Mouse (Mus musculus): Measurements from ENCODE around the gene Anpep.

Anpep gene

GRCm38 (mm10) chr7:79866294-79867000, 5.6 kb upstream of the Anpep start:
- DNase-seq (ENCODE audit: low spot score in 2 of 2) = no peak

- DNase-seq (ENCODE audit: low spot score in 2 of 2) = no peak
Observed at GRCm38 (mm10) chr7:79861794-79862193, 935 bp upstream of the Anpep start.

- DNase-seq (ENCODE audit: low spot score in 2 of 2) = no peak
Observed at GRCm38 (mm10) chr7:79858956-79859630, 1.8 kb downstream of the Anpep start.

- peak in 1 of 2 experiments; percentile 25 for DNase-seq (ENCODE audit: low spot score in 2 of 2)
Observed at GRCm38 (mm10) chr7:79858202-79858934, 2.5 kb downstream of the Anpep start.

- no peak for DNase-seq (ENCODE audit: low spot score in 2 of 2)
Observed at GRCm38 (mm10) chr7:79856305-79856704, 4.6 kb downstream of the Anpep start.

DNA sequence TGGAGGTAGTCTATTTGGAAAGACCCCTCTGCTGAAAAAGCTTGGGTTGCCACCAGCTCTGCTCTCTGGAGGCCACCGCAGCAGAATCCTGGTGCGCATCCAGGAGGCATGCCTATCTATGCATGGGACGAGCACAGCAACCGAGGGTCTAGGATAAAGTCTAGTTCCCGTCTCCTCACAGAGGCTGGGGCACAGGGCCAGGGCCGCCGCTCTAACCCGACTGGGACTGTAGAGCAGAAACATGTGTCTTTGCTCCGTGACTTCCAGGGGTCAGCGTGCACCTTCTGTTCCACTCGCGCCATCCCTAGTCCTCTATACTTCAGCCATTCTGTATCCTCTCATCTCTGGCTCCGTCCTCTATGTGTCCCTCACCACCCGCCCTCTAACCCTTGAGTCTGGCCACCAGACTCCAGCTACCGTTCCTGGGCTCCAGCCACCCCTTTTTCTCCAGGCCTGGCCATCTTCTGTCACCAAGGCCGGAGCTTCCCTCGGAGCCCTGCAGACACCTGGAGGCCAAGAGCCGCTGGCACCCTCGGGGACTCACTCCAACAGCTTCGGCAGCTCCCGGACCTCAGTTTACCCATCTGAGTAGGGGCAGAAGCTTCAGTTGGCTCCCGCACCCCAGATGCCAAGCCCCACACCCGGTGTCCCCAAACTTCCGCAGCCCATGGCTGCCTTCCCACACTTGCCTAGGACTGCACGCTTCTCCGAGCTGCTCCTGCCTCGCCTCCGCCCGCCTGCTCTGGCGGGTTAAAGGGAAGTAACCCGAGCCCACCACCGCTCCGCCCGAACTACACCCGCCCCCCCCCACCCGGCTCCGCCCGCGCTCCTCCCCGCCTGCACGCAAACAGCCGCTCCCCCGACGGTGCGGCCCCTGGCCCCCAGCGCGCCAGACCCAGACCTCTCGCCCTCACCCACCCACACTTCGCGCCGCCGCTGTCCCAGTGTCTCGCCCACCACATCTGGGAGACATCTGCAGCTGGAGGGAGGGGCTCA, 13.1 kb downstream of the Anpep start:
- peak in 1 of 2 experiments; percentile 60 for DNase-seq (ENCODE audit: low spot score in 2 of 2)

DNA sequence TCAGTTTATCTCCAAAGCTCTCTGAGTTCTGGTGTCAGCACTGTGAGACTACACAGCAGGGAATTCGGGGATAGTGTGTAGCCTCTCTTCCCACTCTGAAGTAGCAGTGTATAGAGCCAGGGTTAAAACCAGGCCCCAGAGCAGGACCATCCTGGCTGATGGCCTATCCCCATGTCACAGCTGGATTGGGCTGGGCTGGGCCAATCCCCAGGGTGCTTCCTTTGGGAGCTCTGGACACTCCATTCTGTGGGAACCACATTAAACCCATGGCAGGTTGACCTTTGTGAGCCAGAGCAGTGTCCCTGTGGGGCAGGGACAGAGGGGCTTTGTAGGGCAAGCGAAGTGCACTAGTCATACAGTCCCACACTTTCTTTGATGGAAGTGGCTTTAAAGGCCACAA, 14.5 kb downstream of the Anpep start:
- DNase-seq (ENCODE audit: low spot score in 2 of 2) = no peak

DNA sequence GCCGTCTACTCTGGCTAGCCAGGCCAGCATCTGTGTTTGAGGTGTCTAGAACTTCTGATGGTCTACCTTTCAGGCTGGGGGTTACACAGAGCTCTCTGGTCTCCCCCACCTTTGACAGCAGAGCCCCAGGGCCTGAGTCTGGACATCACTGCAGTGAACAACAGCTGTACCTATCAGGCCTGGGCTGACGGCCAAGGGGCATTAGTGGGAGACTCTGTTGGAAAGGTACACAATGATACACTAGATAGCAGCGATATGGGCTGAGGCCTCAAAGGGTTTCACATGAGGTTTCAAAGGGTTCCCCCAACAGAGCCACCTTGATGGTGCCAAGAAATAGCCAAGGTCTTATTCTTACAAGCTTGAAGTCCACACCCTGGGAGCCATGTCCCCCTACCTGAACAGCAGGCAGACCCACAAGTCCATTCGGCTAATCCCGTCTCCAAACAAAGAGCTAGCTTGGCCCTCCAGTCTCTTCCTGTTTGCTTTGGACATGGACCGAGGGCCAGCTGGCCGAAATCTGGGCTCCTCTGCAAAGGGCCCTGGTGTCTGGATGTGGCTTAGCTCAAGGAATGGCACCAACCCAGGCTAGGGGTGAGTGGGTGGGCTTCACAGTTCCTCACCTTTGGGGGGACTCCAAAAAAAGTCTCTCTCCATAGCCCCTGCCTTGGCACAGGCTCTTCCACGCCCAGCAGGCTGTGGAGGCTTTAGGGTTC, 16.6 kb downstream of the Anpep start:
- no peak for DNase-seq (ENCODE audit: low spot score in 2 of 2)

GRCm38 (mm10) chr7:79842163-79842562, 18.7 kb downstream of the Anpep start:
- DNase-seq (ENCODE audit: low spot score in 2 of 2) = no peak

DNA sequence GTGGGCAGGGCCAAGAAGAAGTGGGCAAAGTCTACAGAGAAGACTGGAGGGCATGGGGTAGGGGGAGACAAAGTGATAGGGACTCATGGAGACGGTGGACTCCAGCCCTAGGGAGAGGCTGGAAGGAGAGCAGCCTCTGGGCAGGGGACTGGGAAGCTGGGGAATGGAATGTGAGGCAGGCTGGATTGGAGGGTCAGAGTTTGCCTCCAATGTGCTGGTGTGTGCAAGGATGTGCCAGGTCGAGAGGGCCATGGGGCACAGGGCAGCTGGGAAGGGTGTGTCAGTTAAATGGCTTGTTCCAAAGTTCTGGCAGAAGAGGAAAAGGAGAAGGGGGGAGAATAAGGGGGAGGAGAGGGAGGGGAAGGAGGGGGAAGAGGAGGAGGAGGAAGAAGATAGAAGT, 23.6 kb downstream of the Anpep start:
- DNase-seq (ENCODE audit: low spot score in 2 of 2) = no peak

DNA sequence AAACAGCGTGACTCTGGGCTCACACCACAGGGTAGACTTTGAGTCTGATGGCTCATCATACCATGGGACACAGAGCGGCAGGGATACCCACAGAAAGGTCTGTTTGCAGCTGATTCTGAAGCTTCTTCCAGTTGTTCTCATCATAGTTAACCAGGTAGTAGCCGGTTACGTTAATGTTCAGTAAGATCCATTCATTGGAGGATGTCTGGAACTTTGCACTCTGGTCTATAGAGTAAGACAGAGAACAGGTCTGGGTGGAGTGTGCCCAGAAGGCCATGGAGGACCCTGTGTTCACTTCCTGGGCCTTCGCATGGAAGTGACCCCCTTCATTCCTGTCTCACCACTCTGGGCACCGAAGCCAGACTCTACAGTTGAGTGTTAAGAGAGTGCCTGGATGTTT, 25.7 kb downstream of the Anpep start:
- no peak for DNase-seq (ENCODE audit: low spot score in 2 of 2)

GRCm38 (mm10) chr7:79832980-79833379, 27.9 kb downstream of the Anpep start:
- DNase-seq (ENCODE audit: low spot score in 2 of 2) = no peak

DNA sequence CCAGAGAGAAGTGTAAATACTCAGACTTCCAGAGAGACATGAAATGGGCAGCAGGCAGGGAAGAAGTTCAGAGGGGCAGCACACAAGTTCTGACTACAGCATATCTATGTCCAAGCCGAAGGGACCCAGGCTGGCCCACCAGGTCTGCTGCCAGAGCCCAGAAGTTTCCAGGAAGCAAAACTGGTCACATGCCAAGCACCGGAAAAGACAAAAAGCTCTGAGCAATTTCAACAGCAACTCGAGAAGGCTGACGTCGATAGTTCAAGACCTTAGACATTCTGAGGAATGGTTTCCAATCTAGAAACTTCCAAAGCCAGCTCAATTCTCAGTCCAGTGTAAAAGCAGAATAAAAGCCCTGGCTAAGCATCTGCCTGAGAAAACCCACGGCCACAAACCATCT, 29.3 kb downstream of the Anpep start:
- no peak for DNase-seq (ENCODE audit: low spot score in 2 of 2)

DNA sequence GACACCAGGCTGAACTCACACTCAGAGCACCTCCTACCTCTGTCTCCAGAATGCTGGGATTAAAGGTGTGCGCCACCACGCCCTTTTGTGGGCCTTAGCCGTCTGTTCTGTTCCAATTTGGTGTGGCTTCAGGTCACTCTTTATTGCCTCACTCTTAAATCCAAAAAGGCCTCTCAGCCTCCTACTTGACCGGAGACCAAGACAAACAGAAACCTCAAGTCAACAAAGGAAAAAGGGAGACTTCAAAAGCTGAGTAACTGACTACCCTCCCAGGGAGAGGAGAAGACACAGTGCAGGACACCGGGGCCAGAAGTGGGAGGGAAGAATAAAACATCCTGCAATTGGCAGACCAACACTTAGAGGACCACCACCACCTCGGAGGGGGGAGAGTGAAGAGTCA, 29.7 kb downstream of the Anpep start:
- DNase-seq (ENCODE audit: low spot score in 2 of 2) = no peak

- DNase-seq (ENCODE audit: low spot score in 2 of 2) = no peak
Observed at GRCm38 (mm10) chr7:79828341-79828740, 32.5 kb downstream of the Anpep start.

DNA sequence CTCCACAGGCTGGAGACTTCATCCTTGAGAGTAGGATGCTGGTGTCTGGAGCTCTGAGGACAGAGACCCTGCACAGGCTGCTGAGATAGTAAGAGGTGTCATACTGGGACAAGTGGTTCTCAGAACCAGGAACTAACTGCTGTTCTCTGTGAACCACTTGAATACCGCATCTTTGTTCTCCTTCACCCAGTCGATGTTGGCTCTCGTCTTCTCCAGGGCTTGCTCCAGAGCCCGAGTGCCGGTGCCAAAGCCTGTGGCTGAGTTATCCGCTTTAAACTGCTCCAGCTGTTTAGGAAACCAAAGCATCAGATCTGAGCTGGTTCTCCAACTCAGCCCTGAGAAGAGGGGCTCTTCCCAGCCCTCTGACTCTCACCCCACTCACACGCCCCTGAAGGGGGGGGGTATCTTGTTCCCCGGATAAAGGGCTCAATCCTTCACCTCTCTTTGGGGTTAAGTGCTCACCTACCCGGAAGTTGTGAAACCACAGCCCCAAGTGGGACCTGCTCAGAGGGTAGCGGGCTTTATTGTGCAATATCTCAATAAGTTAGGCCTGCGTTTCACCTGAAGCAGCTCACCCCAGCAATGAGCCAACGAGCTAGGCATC, 38.7 kb downstream of the Anpep start:
- no peak for DNase-seq (ENCODE audit: low spot score in 2 of 2)

DNA sequence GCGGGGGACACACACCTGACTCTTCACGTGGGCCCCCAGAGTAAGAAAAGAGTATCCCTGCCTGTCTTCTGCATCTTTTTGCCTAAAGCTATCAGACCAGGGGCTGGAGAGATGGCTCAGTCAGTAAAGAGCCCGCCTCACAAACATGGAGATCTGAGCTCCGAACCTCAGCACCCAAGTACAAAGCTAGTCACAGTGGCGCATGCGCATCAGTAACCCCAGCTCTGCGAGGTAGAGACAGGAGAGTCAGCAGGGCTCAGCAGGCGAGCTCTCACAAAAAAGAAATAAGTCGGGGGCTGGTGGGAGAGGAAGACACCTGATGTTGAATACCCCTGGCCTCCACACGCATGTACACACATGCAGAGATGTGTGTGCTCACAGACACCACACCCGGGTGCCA, 40.9 kb downstream of the Anpep start:
- no peak for DNase-seq (ENCODE audit: low spot score in 2 of 2)

- no peak for DNase-seq (ENCODE audit: low spot score in 2 of 2)
Observed at GRCm38 (mm10) chr7:79819515-79819914, 41.3 kb downstream of the Anpep start.

- DNase-seq (ENCODE audit: low spot score in 2 of 2) = no peak
Observed at GRCm38 (mm10) chr7:79818321-79818720, 42.5 kb downstream of the Anpep start.

DNA sequence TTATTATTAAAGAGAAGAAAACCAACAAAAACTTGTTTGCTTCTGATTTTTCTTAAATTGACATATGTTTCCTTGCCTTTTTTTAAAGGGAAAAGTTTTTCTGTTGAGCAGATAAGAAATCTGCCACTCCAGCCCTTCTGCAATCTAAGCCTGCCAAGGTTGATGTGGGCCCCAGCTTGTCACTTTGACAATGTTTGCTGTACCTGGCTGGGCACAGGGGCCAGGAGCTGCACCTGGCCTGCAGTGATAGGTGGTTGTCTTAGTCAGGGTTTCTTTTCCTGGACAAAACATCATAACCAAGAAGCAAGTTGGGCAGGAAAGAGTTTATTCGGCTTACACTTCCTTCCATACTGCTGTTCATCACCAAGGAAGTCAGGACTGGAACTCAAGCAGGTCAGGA, 47.5 kb downstream of the Anpep start:
- no peak for DNase-seq (ENCODE audit: low spot score in 2 of 2)
